Mouse (Mus musculus) T-helper 1 cell (primary cell): Measurements from ENCODE around the gene Neurl1b.

Experiments used
- in situ Hi-C: fragments of 300-600 bp; cut with MboI, MseI; formaldehyde crosslinking; loops from one replicate; pipeline ENCODE4 v1.15.1; 2025; ENCODE audit warnings: high pct_unique_total_duplicates

Neurl1b gene

GRCm38 (mm10) chr17:26414523-26415354 is at the start of gene Neurl1b:
Gene Neurl1b, plus strand, starts transcription at chr17:26414829.
- in situ Hi-C loops, result no loop called here

GRCm38 (mm10) chr17:26366792-26367191 is 47.8 kb upstream of the Neurl1b start:
- in situ Hi-C loops, result no loop called here

GRCm38 (mm10) chr17:26368336-26368992 is 46.2 kb upstream of the Neurl1b start:
- in situ Hi-C loops, result no loop called here

- in situ Hi-C loops, result no loop called here
These were observed 43.9 kb upstream of the Neurl1b start for GRCm38 (mm10) chr17:26370521-26371245.

- in situ Hi-C loops, result no loop called here
These were observed 43.4 kb upstream of the Neurl1b start for GRCm38 (mm10) chr17:26371246-26371535.

- in situ Hi-C loops, result no loop called here
These were observed 41.4 kb upstream of the Neurl1b start for GRCm38 (mm10) chr17:26373211-26373610.

- in situ Hi-C loops, result no loop called here
These were observed 38.2 kb upstream of the Neurl1b start for GRCm38 (mm10) chr17:26376416-26376815.

GRCm38 (mm10) chr17:26376994-26377744 is 37.5 kb upstream of the Neurl1b start:
- in situ Hi-C loops, result no loop called here

- in situ Hi-C loops, result no loop called here
These were observed 34.2 kb upstream of the Neurl1b start for GRCm38 (mm10) chr17:26380280-26380985.

- in situ Hi-C loops, result no loop called here
These were observed 33.6 kb upstream of the Neurl1b start for GRCm38 (mm10) chr17:26380986-26381446.

- in situ Hi-C loops, result no loop called here
These were observed 33.0 kb upstream of the Neurl1b start for GRCm38 (mm10) chr17:26381613-26382012.

GRCm38 (mm10) chr17:26382176-26382575 is 32.5 kb upstream of the Neurl1b start:
- in situ Hi-C loops, result no loop called here

- in situ Hi-C loops, result no loop called here
These were observed 31.9 kb upstream of the Neurl1b start for GRCm38 (mm10) chr17:26382687-26383086.

- in situ Hi-C loops, result no loop called here
These were observed 30.5 kb upstream of the Neurl1b start for GRCm38 (mm10) chr17:26384111-26384510.

GRCm38 (mm10) chr17:26385252-26386130 is 29.1 kb upstream of the Neurl1b start:
- in situ Hi-C loops, result no loop called here

- in situ Hi-C loops, result no loop called here
These were observed 28.5 kb upstream of the Neurl1b start for GRCm38 (mm10) chr17:26386131-26386481.

GRCm38 (mm10) chr17:26388106-26388505 is 26.5 kb upstream of the Neurl1b start:
- in situ Hi-C loops, result no loop called here

- in situ Hi-C loops, result no loop called here
These were observed 25.4 kb upstream of the Neurl1b start for GRCm38 (mm10) chr17:26389241-26389640.

- in situ Hi-C loops, result no loop called here
These were observed 24.0 kb upstream of the Neurl1b start for GRCm38 (mm10) chr17:26390666-26391065.

- in situ Hi-C loops, result no loop called here
These were observed 22.3 kb upstream of the Neurl1b start for GRCm38 (mm10) chr17:26392355-26392754.
